Mouse (Mus musculus): ENCODE measurements around the gene Slc25a16.

DNA sequence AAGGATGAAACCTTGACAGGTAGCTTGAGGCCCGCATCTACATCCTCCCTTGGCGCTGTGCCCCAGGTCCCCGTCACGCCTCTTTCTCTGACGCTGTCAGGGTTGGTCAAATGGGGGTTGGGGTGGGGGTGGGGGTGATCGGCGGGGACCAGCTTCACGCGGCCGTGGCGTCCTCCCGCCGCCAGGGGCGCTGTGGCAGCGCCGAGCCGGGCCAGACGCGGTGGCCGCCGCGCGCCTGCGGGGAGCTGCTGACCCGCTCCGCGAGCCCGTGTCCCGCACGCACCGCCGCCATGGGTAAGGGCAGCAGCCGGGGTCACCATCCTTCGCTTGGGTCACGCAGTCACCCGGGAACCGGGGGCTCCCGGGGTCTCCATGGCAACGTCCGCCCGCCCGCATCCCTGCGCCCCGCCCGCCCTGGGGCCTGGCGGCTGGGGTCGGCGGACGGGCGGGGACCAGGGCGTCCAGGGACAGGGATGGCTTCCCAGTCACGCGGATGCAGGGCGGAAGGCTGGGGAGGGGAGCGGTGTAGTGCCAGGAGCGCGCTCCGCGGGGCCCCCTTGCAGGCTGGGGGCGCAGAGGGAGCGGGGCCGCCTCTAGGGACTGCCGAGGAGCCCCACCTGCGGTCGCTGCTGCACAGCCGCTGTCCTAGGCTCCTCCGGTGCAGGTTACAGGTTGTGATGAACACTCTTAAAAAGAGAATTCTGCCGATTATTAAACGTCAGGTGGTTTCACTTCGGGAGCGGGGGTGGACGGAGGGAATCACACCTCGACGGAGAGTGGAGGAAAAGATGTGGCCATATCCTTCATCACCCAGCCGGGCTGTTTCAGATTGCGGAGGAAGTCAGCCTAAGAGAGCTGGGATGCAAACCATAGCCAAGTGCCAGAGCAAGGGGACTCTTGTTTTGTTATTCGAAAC is 59.9 kb downstream of the Slc25a16 start, which contains the start of gene Rufy2:
- TF ChIP-seq POLR2A (IDR thresholded peaks at IDR 0.05; ENCODE audit: low read depth, low read length) (peak; percentile 21; the same call in 1 of the 2 replicates), CTCF (IDR thresholded peaks at IDR 0.05; ENCODE audit: extremely low read depth, insufficient read depth, insufficient read length, insufficient replicate concordance) (peak; percentile 69)
